In the genomic region with DNA sequence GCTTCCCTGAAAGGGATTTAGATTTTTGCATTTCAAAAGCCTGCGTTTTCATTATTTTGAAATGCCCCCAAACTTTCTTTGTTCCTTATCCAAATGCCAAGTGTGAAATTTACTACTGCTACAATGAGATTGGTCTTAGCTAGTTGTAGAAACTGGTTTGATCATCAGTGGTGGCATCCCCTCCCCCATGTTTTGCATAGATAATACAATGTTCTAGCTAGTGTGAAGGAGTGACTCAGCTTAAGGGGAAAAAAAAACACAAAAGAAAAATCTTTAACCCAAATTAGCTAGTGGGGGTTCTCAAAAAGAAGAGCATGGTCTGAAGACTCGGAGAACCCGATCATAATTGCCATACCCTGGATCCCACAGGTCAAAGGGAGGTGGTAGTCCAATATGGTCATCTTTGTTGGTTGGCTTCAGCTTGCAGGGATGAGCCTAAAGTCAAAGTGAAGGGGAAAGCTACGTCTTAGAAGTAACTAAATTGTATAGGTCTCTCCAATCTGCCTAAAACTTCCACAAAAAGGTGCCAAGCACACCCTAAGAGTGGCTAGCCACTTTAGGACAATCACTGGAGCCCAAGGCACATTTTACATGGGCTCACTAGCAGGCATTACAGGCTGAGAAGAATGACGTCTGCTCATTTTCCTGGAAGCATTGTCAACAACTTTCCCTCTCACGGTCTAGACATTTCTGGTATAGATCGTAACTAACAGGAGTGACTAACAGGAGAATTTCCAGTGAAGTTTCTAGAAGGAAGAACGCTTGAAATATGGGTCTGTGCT, we compare ENCODE assay signal across 29 mouse cellular contexts. TPM values are rescaled to one million over a fixed set of nuclear protein-coding genes. Genes with fewer than 3 reads are reported as not detected.
"Had no signal": no experiment of that assay in that cellular context is flagged by ENCODE, and none has a peak within 500 bp of the region (broad histone marks: within the 10 kb centered on the region; RNA-seq: fewer than 3 reads in every experiment).

No protein-coding gene starts in this region.

- H3K36me3 ChIP-seq: heart, embryonic 10.5 days; heart, embryonic 12.5 days; hindbrain, embryonic 10.5 days; hindbrain, embryonic 12.5 days; intestine, embryonic 15.5 days; limb, embryonic 10.5 days; limb, embryonic 12.5 days had no signal

- ATAC-seq: hindbrain, embryonic 16.5 days; inflammation-experienced regulatory T-cells, adult 6 months; intestine, embryonic 15.5 days; intestine, postnatal 0 days had no signal

- H3K4me3 ChIP-seq: gastrocnemius, adult 2 months; heart, embryonic 10.5 days; heart, embryonic 12.5 days; hindbrain, embryonic 10.5 days; hindbrain, embryonic 12.5 days; intestine, embryonic 15.5 days; layer of hippocampus, adult 2 months; left cerebral cortex, adult 2 months; limb, embryonic 10.5 days; limb, embryonic 12.5 days had no signal

- H3K4me2 ChIP-seq: heart, embryonic 12.5 days; hindbrain, embryonic 12.5 days; hindbrain, embryonic 14.5 days; intestine, embryonic 15.5 days; limb, embryonic 12.5 days; liver, embryonic 11.5 days had no signal

- DNase-seq: gastrocnemius, adult 2 months; gastrocnemius, postnatal 10 days; gastrocnemius, postnatal 25 days; heart, adult 18-20 months; heart, postnatal 10 days; heart, postnatal 4 days; kidney, adult 18-20 months; kidney, adult 8-10 months; kidney, postnatal 10 days; kidney, postnatal 25 days; kidney, postnatal 4 days; liver had no signal

- H3K9me3 ChIP-seq: heart, embryonic 10.5 days; heart, embryonic 12.5 days; hindbrain, embryonic 10.5 days; hindbrain, embryonic 12.5 days; intestine, embryonic 15.5 days; limb, embryonic 10.5 days; limb, embryonic 12.5 days had no signal

- H3K27ac ChIP-seq: gastrocnemius, adult 2 months; heart, embryonic 10.5 days; hindbrain, embryonic 12.5 days; hindbrain, embryonic 14.5 days; intestine, embryonic 15.5 days; layer of hippocampus, adult 2 months; left cerebral cortex, adult 2 months; limb, embryonic 10.5 days; limb, embryonic 12.5 days had no signal

- H3K9ac ChIP-seq: heart, embryonic 12.5 days; hindbrain, embryonic 12.5 days; hindbrain, embryonic 14.5 days; intestine, embryonic 15.5 days; limb, embryonic 12.5 days had no signal

RNA-seq across cellular contexts. Expression of gene Galnt14, which starts 4.4 kb away (rescaled TPM):
- total RNA-seq: gastrocnemius, adult 2 months; gastrocnemius, postnatal 25 days; granulocyte monocyte progenitor cell, adult 5-6 weeks; heart, adult 18-20 months; heart, adult 8-10 months; heart, postnatal 25 days had no signal
